Mouse (Mus musculus): ENCODE results near the gene Srrm2.

DNA sequence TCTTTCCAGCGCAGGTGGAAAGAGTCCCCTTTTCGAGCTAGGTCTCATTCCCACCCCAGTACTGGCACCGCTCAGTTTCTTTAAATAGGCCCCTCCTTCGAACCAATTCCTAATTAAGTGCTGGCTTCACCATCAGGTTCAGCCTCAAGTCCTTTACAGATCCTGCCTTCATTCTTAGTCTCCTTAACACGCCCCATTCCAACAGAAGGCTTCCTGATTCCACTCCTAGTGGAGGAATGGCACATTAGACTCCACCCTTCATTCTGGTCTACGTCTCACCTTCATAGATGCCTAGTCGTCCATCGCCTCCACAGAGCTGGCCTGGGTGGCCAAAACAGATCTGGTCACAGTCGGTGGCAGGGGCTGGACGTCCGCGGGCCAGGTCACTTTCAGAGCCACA, 47.4 kb upstream of the Srrm2 start:
- TF ChIP-seq MAX (IDR thresholded peaks at IDR 0.05; ENCODE audit: low read depth) (no peak), MYOG (IDR thresholded peaks at IDR 0.05; ENCODE audit: control insufficient read depth in 1 of 3, insufficient read depth in 1 of 3, insufficient read length in 2 of 3, low read depth in 2 of 3) (no peak), POLR2A (IDR thresholded peaks at IDR 0.05; ENCODE audit: insufficient read length, low read depth) (no peak), USF1 (IDR thresholded peaks at IDR 0.05; ENCODE audit: low read depth) (no peak), E2F4 (IDR thresholded peaks at IDR 0.05; ENCODE audit: insufficient read depth) (no peak), CEBPB (IDR thresholded peaks at IDR 0.05; ENCODE audit: insufficient read depth, poor library complexity, severe bottlenecking) (no peak), MYOD1 (IDR thresholded peaks at IDR 0.05; ENCODE audit: control insufficient read depth in 1 of 3, insufficient read length in 2 of 3, low read depth in 2 of 3) (no peak), POLR2AphosphoS2 (IDR thresholded peaks at IDR 0.05; ENCODE audit: insufficient read length, low read depth) (no peak), TCF3 (IDR thresholded peaks at IDR 0.05; ENCODE audit: insufficient read length, low read depth) (no peak), REST (IDR thresholded peaks at IDR 0.05; ENCODE audit: insufficient read depth, insufficient read length) (no peak), TCF12 (IDR thresholded peaks at IDR 0.05; ENCODE audit: insufficient read depth, poor library complexity, severe bottlenecking) (no peak), SRF (IDR thresholded peaks at IDR 0.05; ENCODE audit: control insufficient read depth, insufficient read length, low read depth) (no peak)

All from myocyte (in vitro differentiated cells).